Mouse (Mus musculus) kidney, postnatal 36 days (tissue): Measurements from ENCODE around the gene Gpbp1l1.

Source experiments
- DNase-seq, 2 experiments: peaks; one replicate each; pipeline ENCODE4 v3.0.0; 2021 to 2022; ENCODE audit warnings: mixed read lengths in 2 of 2

Gene Gpbp1l1

DNA sequence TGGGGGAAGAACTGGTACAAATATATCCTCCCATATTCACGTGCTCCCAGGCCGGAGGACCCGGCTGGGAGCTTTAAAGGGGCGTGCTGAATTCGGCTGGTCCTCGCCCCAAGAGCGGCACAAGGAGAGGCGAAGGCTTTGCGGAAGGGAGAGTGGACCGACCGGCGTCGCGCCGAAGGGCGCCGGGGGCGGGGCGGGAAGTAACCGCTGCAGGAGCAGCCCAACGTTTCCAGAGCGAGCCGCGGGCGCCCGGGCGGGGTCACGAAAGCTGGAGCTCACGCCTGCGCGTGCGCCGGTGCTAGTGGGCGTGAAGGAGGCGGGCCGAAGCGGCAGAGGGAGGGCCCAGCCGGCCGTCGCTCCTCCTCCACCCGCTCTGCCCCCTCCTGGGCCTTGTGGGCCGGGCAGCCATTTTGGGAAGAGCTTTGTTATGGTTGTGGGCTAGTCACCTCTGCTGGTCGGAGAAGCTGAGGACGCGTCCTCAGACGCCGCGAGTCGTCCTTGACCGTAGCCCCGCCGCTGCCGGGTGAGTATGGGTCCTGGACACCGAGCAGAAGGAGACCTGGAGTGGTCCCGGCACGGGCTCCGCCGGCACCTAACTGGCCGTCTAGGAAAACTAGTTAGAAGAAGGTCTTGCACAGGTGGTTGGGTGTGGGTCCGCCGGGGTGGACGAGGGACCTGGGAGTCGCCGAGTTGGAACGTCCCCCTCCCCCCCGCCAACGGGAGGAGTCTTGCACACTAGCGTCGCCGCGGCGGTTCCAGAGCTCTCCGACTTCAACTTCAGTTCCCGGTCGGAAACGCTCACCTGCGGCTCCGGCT lies at the start of gene Gpbp1l1:
Gpbp1l1 (plus strand) TSS at position 353 of the 816 bp plus-strand sequence.
- DNase-seq: peak; percentile 98 to 99

DNA sequence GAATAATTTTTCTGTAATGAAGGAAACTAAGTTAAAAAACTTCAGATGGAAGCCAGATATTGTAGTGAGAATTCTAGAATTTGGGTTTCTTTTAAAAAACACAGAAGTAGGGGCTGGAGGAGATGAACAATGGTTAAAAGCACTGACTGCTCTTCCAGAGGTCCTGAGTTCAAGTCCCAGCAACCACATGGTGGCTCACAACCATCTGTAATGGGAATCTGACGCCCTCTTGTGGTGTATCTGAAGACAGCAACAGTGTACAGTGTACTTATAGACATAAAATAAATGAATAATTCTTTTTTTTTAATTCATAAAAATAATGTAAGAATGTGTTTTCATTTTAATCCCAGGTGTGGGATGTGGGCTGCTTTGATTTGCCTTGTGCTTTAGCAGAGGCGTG lies 26.3 kb upstream of the Gpbp1l1 start:
- no peak for DNase-seq

- no peak for DNase-seq
These were observed 21.1 kb upstream of the Gpbp1l1 start for GRCm38 (mm10) chr4:116536351-116536750.

GRCm38 (mm10) chr4:116537737-116538136 lies 19.7 kb upstream of the Gpbp1l1 start:
- no peak for DNase-seq

DNA sequence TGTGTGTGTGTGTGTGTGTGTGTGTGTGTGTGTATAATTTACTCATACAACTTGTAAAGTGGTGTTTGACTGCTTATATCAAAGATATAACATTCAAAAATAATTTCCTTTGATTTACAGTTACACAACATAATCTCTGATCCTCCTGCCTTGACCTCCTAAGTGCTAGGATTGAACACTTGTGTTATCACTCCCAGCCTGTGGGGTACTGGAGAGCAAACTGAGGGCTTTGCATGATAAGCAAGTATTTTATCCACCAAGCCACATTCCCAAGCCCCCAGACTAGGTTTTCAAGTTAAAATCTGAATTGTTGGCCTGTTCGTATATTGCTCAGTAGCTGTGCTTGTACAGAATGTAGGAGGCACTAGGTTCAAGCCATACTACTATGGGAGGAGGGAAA lies 7.0 kb upstream of the Gpbp1l1 start:
- no peak for DNase-seq

GRCm38 (mm10) chr4:116553035-116553434 lies 4.4 kb upstream of the Gpbp1l1 start:
- no peak for DNase-seq

DNA sequence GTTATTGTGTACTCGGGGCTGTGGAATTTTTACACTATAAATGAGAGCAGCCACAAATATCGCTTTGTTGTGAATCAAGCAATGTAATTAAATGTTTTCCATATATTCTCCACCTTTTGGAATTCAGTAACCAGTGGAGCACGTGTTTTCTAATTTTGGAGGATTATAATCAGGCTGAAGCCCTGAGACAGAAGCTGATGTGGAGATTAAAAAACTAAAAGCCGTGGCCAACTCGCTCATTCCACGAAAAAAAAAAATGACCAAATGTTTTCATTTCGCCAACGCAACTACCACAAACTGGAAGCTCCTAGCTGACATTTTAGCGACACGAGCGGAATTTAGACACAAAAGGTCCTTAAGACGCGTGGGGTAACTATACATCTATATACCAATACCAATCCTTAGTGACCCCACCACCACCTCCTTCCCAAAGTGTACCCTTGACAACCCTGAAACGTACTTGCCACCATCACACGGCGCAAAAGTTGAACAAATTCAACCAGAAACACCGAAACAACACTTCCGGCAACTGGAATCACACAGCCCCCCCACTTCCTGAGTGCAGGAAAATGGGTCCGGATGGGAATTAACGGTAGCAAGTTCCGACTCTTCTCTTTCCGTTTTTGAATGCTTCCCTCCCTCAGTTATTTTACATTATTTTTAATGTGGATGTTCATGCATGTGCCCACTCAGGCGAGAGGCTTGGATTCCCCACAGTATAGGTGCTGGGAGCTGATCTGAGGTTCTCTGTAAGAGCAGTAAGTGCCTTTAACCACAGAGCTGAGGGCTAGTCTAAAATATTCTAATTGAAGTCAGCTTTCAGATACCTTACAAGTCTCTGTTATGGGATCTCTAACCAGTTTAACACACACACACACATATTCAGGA lies 1.8 kb upstream of the Gpbp1l1 start, which contains the start of gene Tmem69:
Tmem69 (minus strand) TSS at position 524 of the 888 bp plus-strand sequence.
- peak; percentile 85 to 88 for DNase-seq

DNA sequence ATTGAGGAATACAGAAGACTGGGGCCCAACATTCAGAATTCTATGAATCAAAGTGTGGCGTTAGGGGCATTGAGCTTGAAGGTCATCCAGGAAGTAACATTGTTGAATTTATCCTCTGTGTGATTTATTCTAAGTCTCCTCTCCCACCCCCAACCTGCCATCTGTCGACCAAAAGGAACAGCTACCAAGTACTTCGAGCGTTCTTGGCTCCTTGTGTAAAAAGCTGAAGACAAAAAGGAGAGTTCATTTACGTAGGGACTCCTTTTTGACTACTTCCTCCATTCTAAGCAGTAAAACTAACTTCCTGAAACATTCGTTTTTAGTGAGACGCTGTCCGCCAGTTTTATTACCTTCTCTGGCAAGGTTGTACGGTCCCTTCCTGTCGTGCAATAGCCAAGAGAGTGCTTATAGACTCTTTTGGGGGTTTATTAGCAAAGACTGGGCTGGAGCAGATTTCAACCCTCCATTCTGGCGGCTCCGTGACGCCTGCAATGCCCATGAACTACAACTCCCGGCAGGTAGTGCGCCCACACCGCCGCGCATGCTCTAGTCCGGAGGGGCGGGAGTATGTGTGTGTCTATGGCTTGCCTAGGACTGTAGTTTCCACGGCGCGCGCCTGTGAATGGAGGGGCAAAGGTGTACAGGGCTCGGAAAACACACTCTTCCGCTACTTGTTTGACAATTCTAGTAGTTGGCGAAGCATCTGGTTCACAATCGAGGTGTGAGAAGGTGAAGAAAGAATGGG lies 725 bp upstream of the Gpbp1l1 start:
- peak; percentile 96 for DNase-seq

DNA sequence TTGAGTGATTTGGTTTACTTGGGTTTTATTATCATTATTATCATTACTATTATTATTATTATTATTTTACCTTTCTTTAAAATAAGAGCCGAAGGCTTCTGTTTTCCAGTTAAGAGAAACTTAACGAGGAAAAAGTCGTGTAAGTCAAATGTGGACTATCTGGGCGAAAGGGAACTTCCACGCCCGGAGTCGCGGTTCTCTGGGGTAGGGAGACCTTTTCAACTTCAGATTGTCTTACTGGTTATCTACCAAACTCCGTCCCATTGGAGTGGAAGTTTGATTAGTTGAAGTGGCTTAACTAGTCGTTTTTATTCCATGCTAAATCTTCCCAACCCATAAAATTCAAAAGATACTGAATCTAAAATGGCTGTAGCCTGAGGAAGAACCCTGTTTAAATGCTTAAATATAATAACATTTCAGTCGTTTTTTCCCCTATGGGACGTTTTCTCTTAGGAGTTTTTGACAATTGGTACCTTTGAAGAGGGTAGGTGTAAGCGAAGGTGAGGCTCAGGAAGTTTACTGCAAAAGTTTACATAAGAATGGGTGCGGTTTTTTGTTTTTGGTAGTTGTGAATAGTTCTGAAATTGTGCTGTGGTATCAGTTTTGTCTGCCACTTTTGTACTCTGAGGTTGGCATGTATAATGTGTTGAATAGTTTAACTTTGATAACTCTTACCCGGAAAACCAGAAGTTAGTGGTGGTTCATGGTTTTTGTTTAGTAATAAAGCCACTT lies 859 bp downstream of the Gpbp1l1 start:
- DNase-seq: no peak

DNA sequence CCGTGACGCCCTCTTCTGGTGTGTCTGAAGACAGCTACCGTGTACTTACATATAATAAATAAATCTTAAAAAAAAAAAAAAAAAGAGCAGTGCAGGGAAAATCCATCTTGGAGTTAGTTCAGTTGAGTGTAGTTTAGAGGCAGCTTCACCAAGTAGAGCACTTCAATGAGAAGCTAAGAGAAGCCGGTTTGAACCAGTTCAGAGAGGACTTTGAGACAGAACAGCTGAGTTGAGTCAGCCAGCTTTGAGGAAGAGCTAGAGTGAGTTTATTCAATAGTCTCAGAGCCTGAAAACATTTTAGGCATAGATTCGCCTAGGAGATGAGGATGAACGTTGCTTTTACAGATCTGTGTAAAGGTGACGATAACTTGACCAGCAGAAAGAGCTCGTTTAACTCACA lies 38.3 kb downstream of the Gpbp1l1 start:
- DNase-seq: peak; percentile 17 to 26

GRCm38 (mm10) chr4:116596379-116596778 lies 38.9 kb downstream of the Gpbp1l1 start, which contains the start of gene Ccdc17:
Gene Ccdc17 (plus strand): TSS chr4:116596654.
- peak in 1 of 2 experiments; percentile 28 for DNase-seq

DNA sequence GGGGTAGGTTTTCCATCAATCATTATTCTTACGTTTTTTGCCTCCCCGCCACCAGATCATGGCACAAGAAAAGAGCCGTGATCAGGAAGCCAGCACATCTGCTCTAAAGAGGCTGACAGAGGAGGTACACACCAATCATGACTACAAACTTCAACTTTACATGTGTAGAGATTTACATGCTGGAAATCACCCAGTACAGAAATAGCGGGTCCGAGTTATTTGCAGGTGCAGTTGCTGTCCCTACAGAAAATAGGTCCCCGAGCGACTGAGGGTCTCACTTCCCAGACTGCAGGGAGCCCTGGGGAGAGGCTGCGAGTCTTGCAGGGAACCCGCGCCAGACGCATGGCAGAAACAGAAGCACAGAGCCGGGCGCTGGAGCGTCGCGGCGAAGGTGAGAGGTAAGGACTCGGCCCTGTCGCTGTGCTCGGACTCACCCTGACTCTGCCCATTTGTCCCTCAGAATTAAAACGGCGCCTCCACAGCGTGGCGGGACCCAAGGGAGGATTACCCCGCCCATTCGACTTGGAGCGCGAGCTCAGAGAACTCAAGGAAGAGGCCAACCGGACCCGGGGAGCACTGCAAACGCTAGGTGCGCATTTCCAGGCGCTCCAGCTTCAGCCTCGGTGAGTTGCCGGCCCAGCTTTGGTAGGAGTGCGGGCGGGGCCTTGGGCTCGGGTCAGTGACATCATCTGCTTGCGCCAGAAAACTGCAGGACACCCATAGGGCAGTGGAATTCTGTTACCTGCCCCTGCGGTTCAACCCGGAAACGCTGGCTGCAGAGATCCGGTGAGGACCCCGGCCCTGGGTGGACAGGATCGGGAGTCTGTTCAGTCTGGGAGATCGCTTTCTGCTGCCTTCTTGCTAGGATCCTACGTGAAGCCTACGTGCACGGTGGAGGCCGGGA lies 39.8 kb downstream of the Gpbp1l1 start:
- peak; percentile 95 to 96 for DNase-seq

- DNase-seq: no peak
These were observed 55.2 kb downstream of the Gpbp1l1 start for GRCm38 (mm10) chr4:116612621-116613020.

DNA sequence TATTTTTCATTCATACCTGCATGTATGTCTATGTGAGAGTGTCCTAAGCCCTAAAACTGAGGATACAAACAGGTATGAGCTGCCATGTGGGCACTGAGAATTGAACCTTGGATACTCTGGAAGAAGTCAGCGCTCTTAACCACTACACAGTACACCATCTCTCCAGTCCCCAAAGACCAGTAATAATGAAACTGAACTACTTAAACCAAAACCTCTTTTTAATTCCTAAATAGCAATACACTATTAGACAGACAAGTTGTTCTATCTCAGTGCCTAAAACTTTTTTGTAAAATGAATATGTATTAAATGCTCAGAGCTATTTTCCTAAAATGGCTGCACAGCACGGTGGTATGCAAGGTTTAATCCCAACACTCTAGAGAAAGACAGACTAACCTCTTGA lies 57.8 kb downstream of the Gpbp1l1 start:
- DNase-seq: no peak

GRCm38 (mm10) chr4:116624831-116625230 lies 67.4 kb downstream of the Gpbp1l1 start:
- DNase-seq: no peak

DNA sequence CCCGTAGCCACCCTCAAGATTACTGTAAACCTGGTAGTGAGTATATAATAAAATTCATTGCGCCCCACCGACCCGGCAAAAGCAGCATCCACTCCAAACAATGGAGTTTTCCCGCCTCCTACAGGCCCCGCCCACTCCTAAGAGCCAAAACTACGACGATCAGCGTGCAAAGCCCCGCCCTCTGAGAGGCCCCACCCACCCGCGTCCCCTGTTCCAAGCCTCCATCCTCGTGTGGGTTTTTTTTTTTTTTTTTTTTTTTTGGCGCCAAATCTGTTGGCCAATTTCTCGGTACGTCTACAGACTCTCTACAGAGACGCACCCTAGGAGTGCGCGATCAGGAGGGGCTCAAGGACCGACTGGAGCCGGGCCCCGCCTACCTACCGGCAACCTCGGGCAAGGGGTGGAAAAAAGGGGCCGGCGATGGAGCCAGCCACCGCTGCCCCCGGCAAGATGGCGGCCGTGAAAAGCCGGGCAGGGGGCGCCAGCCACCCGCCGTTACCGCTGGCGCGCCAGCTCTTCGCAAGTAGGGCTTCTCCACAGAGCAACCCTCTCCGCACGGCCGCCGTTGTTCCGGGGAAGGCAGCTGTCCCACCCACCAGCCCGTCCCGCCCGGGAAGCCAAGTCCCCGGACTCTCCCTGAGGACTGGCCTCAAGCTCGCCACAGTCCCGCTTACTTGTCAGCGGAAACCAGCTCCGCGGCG lies 69.3 kb downstream of the Gpbp1l1 start:
- peak; percentile 78 to 91 for DNase-seq

DNA sequence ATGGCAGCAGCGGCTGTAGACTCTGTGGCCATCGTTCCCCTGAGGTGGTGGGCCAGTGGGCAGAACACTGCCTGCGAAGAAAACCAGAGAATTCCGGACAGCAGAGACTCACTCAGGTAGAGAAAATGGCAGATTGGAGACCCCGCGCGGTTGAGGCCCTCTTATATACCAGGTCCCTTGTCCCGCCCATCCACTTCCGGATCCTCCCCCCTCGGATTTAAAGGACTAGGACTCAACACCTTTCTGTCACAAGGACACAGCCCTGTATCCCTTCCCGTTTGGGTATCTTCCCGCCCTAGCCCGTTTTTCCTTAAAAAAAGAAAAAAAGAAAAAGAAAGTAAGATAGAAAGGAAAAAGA lies 69.9 kb downstream of the Gpbp1l1 start:
- DNase-seq: peak; percentile 93

- DNase-seq: peak; percentile 83 to 90
These were observed 70.5 kb downstream of the Gpbp1l1 start, which contains the start of gene Nasp for GRCm38 (mm10) chr4:116627722-116628662. Gene Nasp (minus strand): TSS chr4:116627941.

DNA sequence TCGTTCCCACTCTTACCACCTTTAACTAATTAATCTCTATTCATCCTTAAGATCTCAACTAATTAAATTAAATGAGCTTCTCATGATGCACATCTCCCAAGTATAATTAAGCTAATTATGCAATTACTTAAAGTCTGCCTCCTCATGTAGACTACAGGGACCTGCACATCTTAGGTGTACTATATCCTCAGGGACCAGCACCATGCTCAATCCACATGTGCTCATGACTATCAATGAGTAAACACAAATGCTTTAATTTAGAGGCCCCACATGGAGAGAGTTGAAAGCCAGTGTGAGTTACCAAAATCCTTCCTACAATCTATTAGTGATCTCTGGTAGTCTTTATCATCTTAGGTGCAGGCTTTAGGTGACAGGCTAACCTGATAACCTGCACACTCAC lies 77.7 kb downstream of the Gpbp1l1 start:
- no peak for DNase-seq
